Mouse (Mus musculus) neutrophil, adult 5-6 weeks (primary cell): ENCODE measurements around the gene Syt13. TPM values are rescaled to one million over a fixed set of nuclear protein-coding genes. Genes with fewer than 3 reads are reported as not detected.

Source experiments
- ATAC-seq: fragments of 151-379, 151-347 bp; 2 replicates; pipeline ENCODE4 v1.8.0; 2017; ENCODE audit warnings: mild to moderate bottlenecking, moderate TSS enrichment; ENCODE audit not compliant: insufficient number of reproducible peaks, poor library complexity, low FRiP score, severe bottlenecking; ENCODE audit errors: extremely low read depth
- total RNA-seq: library from RNA; stranded (forward); fragments of 200-1000 nt; gene quantifications from 2 replicates; pipeline ENCODE4 v1.2.3, GENCODE M21; 2017

Syt13 gene
- total RNA-seq, 1 experiment from 2014 or later = not detected

GRCm38 (mm10) chr2:92985600-92985999 lies 70.7 kb downstream of the Syt13 start:
- ATAC-seq = no peak

GRCm38 (mm10) chr2:92987108-92987618 lies 72.3 kb downstream of the Syt13 start:
- no peak for ATAC-seq

- ATAC-seq = no peak
Measured at GRCm38 (mm10) chr2:92987901-92988631, 73.2 kb downstream of the Syt13 start.

GRCm38 (mm10) chr2:92989593-92989992 lies 74.7 kb downstream of the Syt13 start:
- no peak for ATAC-seq

- ATAC-seq = no peak
Measured at GRCm38 (mm10) chr2:92991976-92992375, 77.1 kb downstream of the Syt13 start.

GRCm38 (mm10) chr2:93005028-93005427 lies 90.1 kb downstream of the Syt13 start:
- no peak for ATAC-seq

Other genes starting within 250 kb of the Syt13 start
- gene Prdm11, start 131.1 kb downstream of the Syt13 start, total RNA-seq = 8.0 and 9.1 TPM in 2 replicates